8 mouse cellular contexts compared by ENCODE assay signal in genomic region chr10:89823906-89824305, GRCm38 (mm10). TPM values are rescaled to one million over a fixed set of nuclear protein-coding genes. Genes with fewer than 3 reads are reported as not detected.
A peak's percentile ranks its signal among the peaks of the same experiment; 100 is the strongest.
DNase-seq lines count a peak whose midpoint lies in the region; ATAC-seq and TF ChIP-seq lines count a peak whose summit lies in the region.

No protein-coding gene starts in this region.

- H3K9ac ChIP-seq in hindbrain, embryonic 14.5 days: no peak overlapping the region
- no peak overlapping the region for H3K9ac ChIP-seq in hindbrain, embryonic 13.5 days
- no peak overlapping the region for H3K9ac ChIP-seq in intestine, postnatal 0 days (ENCODE audit: low read depth, low read length)

- DNase-seq in hindbrain, embryonic 14.5 days (ENCODE audit: low spot score): peak; percentile 43
- DNase-seq in brain, adult 2 months (ENCODE audit: low read depth, low spot score): peak; percentile 63
- DNase-seq in lung, postnatal 25 days (ENCODE audit: low spot score): peak; percentile 17
- no peak for DNase-seq in left cerebral cortex, adult 9 months (ENCODE audit: low spot score in 2 of 2)

- no peaks in the 10 kb centered on the region for H3K9me3 ChIP-seq in hindbrain, embryonic 14.5 days (ENCODE audit: control insufficient read depth, low read length)
- H3K9me3 ChIP-seq in hindbrain, embryonic 13.5 days: no peaks in the 10 kb centered on the region
- no peaks in the 10 kb centered on the region for H3K9me3 ChIP-seq in E14TG2a.4 (ENCODE audit: low read length)
- H3K9me3 ChIP-seq in intestine, postnatal 0 days (ENCODE audit: control insufficient read depth): no peaks in the 10 kb centered on the region

- H3K36me3 ChIP-seq in hindbrain, embryonic 14.5 days (replicated peaks; ENCODE audit: control insufficient read depth, insufficient read depth): peaks cover 10% of the 10 kb centered on the region; the same call in 1 of the 2 replicates
- H3K36me3 ChIP-seq in hindbrain, embryonic 13.5 days: no peaks in the 10 kb centered on the region; the same call in 1 of the 2 replicates
- H3K36me3 ChIP-seq in E14TG2a.4 (ENCODE audit: insufficient read depth, low read length): peaks cover 10% of the 10 kb centered on the region
- no peaks in the 10 kb centered on the region for H3K36me3 ChIP-seq in intestine, postnatal 0 days (ENCODE audit: control insufficient read depth, insufficient read depth)

- ATAC-seq in hindbrain, embryonic 14.5 days (ENCODE audit: low FRiP score): no peak; the same call in 1 of the 2 replicates
- ATAC-seq in hindbrain, embryonic 13.5 days (ENCODE audit: low FRiP score): no peak
- no peak for ATAC-seq in intestine, postnatal 0 days
- no peak for ATAC-seq in cerebellum, adult (ENCODE audit: insufficient number of reproducible peaks, low FRiP score, low TSS enrichment)

- H3K4me1 ChIP-seq in hindbrain, embryonic 14.5 days (replicated peaks; ENCODE audit: control insufficient read depth, insufficient read depth, low read length): no peaks in the 10 kb centered on the region
- H3K4me1 ChIP-seq in hindbrain, embryonic 13.5 days (replicated peaks): no peaks in the 10 kb centered on the region
- no peaks in the 10 kb centered on the region for H3K4me1 ChIP-seq in E14TG2a.4 (replicated peaks; ENCODE audit: low read depth, low read length)
- H3K4me1 ChIP-seq in intestine, postnatal 0 days (replicated peaks; ENCODE audit: control insufficient read depth, insufficient read depth, low read length): no peaks in the 10 kb centered on the region

- TF ChIP-seq CTCF in E14TG2a.4 (conservative IDR thresholded peaks at IDR 0.05; ENCODE audit: low read length): peak; percentile 13; the same call in 1 of the 2 replicates
- peak; percentile 73 for TF ChIP-seq CTCF in intestine, postnatal 0 days (IDR thresholded peaks at IDR 0.05; ENCODE audit: low read depth)

- no peak overlapping the region for H3K4me2 ChIP-seq in hindbrain, embryonic 14.5 days (replicated peaks)
- H3K4me2 ChIP-seq in hindbrain, embryonic 13.5 days: no peak overlapping the region
- no peak overlapping the region for H3K4me2 ChIP-seq in intestine, postnatal 0 days (replicated peaks; ENCODE audit: low read depth)

- no peak overlapping the region for H3K27ac ChIP-seq in hindbrain, embryonic 14.5 days
- H3K27ac ChIP-seq in hindbrain, embryonic 13.5 days: no peak overlapping the region
- no peak overlapping the region for H3K27ac ChIP-seq in intestine, postnatal 0 days (ENCODE audit: low read depth, low read length)

- no peak overlapping the region for H3K4me3 ChIP-seq in hindbrain, embryonic 14.5 days (replicated peaks; ENCODE audit: low read length)
- H3K4me3 ChIP-seq in hindbrain, embryonic 13.5 days: no peak overlapping the region
- H3K4me3 ChIP-seq in E14TG2a.4 (replicated peaks; ENCODE audit: low read length): no peak overlapping the region
- no peak overlapping the region for H3K4me3 ChIP-seq in intestine, postnatal 0 days (ENCODE audit: low read depth, low read length)

- no peaks in the 10 kb centered on the region for H3K27me3 ChIP-seq in hindbrain, embryonic 14.5 days (ENCODE audit: control insufficient read depth, insufficient read depth, low read length)
- no peaks in the 10 kb centered on the region for H3K27me3 ChIP-seq in hindbrain, embryonic 13.5 days
- H3K27me3 ChIP-seq in E14TG2a.4 (ENCODE audit: insufficient read depth, low read length): no peaks in the 10 kb centered on the region
- no peaks in the 10 kb centered on the region for H3K27me3 ChIP-seq in intestine, postnatal 0 days (replicated peaks; ENCODE audit: control insufficient read depth, insufficient read depth, low read length)

- WGBS in hindbrain, embryonic 14.5 days: 42% methylated on average over 2 of the region's 2 CpGs
- 56% methylated on average over 2 of the region's 2 CpGs for WGBS in hindbrain, embryonic 13.5 days
- 25% methylated on average over 2 of the region's 2 CpGs for WGBS in intestine, postnatal 0 days

RNA-seq across cellular contexts. Expression of gene Anks1b, which starts 49.4 kb away (rescaled TPM):
- 69.4 and 77.5 TPM in 2 replicates for polyA plus RNA-seq in hindbrain, embryonic 14.5 days (2014; fragmentation: Nextera tagmentation; extraction: Ambion mirVana)
- 52.2 and 55.0 TPM in 2 replicates for polyA plus RNA-seq in hindbrain, embryonic 13.5 days (2015; fragmentation: Nextera tagmentation; extraction: Ambion mirVana)
- 1.8 and 1.9 TPM in 2 replicates for polyA plus RNA-seq in intestine, postnatal 0 days (2015; fragmentation: Nextera tagmentation; extraction: Ambion mirVana)

Comparison
In these comparisons a context has a peak if more than half of its experiments do, and no peak if none do; other contexts are left out.
1. DNase-seq: peak in hindbrain, embryonic 14.5 days (single experiment), brain, adult 2 months (single experiment) and lung, postnatal 25 days (single experiment); none in left cerebral cortex, adult 9 months (0 of 2).
2. RNA of gene Anks1b, which starts 49.4 kb away (polyA plus RNA-seq): 69.4 to 77.5 TPM in hindbrain, embryonic 14.5 days and 52.2 to 55.0 TPM in hindbrain, embryonic 13.5 days; 1.8 to 1.9 TPM in intestine, postnatal 0 days; every median in the first group is over 10 times any median in the second.